ENCODE assay signal across 8 mouse cellular contexts in genomic region chr17:5189551-5190351, GRCm38 (mm10).
DNase-seq lines count a peak whose midpoint lies in the region; ATAC-seq lines count a peak whose summit lies in the region.

No protein-coding gene starts in this region.

- H3K4me3 ChIP-seq in hindbrain, embryonic 11.5 days (ENCODE audit: low read depth, low read length): peak overlapping the region; percentile 46

- peak; percentile 69 for DNase-seq in MEL-GATA-1-ER (ENCODE audit: extremely low read depth, low read depth)
- DNase-seq in cerebellum, adult 8-10 months: peak; percentile 83
- peak; percentile 88 for DNase-seq in hindbrain, embryonic 11.5 days (ENCODE audit: low spot score)
- peak; percentile 84 to 92 for DNase-seq in layer of hippocampus, postnatal 10 days (ENCODE audit: low spot score in 2 of 2)
- peak; percentile 98 for DNase-seq in lung, postnatal 10 days
- peak; percentile 96 for DNase-seq in ovary, postnatal 36 days (ENCODE audit: low spot score)
- peak; percentile 91 for DNase-seq in thymus, postnatal 25 days

- ATAC-seq in frontal cortex, adult (ENCODE audit: low TSS enrichment): peak; percentile 88
- ATAC-seq in hindbrain, embryonic 11.5 days (ENCODE audit: low FRiP score): peak; percentile 96

- H3K27ac ChIP-seq in hindbrain, embryonic 11.5 days (ENCODE audit: low read depth, low read length): peak overlapping the region; percentile 91

- peak overlapping the region; percentile 59 for H3K4me2 ChIP-seq in hindbrain, embryonic 11.5 days (replicated peaks; ENCODE audit: low read depth, low read length)

- H3K9ac ChIP-seq in hindbrain, embryonic 11.5 days (ENCODE audit: low read depth, low read length): peak overlapping the region; percentile 70

- WGBS in hindbrain, embryonic 11.5 days: 1% methylated on average over 40 of the region's 40 CpGs

- no peaks in the 10 kb centered on the region for H3K4me1 ChIP-seq in hindbrain, embryonic 11.5 days (replicated peaks; ENCODE audit: control insufficient read depth, insufficient read depth, low read length)

- H3K36me3 ChIP-seq in hindbrain, embryonic 11.5 days (ENCODE audit: control insufficient read depth, insufficient read depth, low read length): no peaks in the 10 kb centered on the region

- no peaks in the 10 kb centered on the region for H3K9me3 ChIP-seq in hindbrain, embryonic 11.5 days (ENCODE audit: control insufficient read depth, low read length)

- no peaks in the 10 kb centered on the region for H3K27me3 ChIP-seq in hindbrain, embryonic 11.5 days (ENCODE audit: control insufficient read depth, insufficient read depth, low read length)

Comparison
In these comparisons a context has a peak if more than half of its experiments do, and no peak if none do; other contexts are left out.
1. Peak in every context shown above with its lines: DNase-seq, ATAC-seq, H3K4me3 ChIP-seq and H3K27ac ChIP-seq.